Mouse (Mus musculus): ENCODE measurements at regions not wholly inside any gene's neighbourhood (a gene's known extent, or its start where the extent isn't known, plus 50 kb on each side); places are given as distances from the start of the nearest gene placed in this dataset.

GRCm38 (mm10) chr6:36645415-36645814 is 164.6 kb downstream of the Ptn start:
- no peak for DNase-seq (ENCODE audit: low spot score in 2 of 2)

- no peak for DNase-seq (ENCODE audit: low spot score in 2 of 2)
These were observed 165.1 kb downstream of the Ptn start for GRCm38 (mm10) chr6:36644880-36645279.

- DNase-seq (ENCODE audit: low spot score in 2 of 2): no peak
These were observed 173.0 kb downstream of the Ptn start for GRCm38 (mm10) chr6:36637031-36637430.

- no peak for DNase-seq (ENCODE audit: low spot score in 2 of 2)
These were observed 182.4 kb downstream of the Ptn start for GRCm38 (mm10) chr6:36627648-36628047.

GRCm38 (mm10) chr6:36608281-36608970 is 201.6 kb downstream of the Ptn start:
- DNase-seq (ENCODE audit: low spot score in 2 of 2): no peak

GRCm38 (mm10) chr6:36605578-36606205 is 204.3 kb downstream of the Ptn start:
- DNase-seq (ENCODE audit: low spot score in 2 of 2): no peak

GRCm38 (mm10) chr6:36604802-36605201 is 205.2 kb downstream of the Ptn start:
- DNase-seq (ENCODE audit: low spot score in 2 of 2): no peak

GRCm38 (mm10) chr6:36596574-36596973 is 208.7 kb downstream of the Chrm2 start:
- DNase-seq (ENCODE audit: low spot score in 2 of 2): peak in 1 of 2 experiments; percentile 69

GRCm38 (mm10) chr6:36590881-36591630 is 203.2 kb downstream of the Chrm2 start:
- DNase-seq (ENCODE audit: low spot score in 2 of 2): no peak

GRCm38 (mm10) chr6:36581043-36581442 is 193.2 kb downstream of the Chrm2 start:
- no peak for DNase-seq (ENCODE audit: low spot score in 2 of 2)

Measured in cerebellum, postnatal 4 days (tissue).